Mouse (Mus musculus): Measurements from ENCODE around the gene Tex21.
"Not testable (repeated sequence)": the region's sequence is repeated elsewhere in the genome, so short reads cannot be mapped to it uniquely, and the experiment has no call there.

Gene Tex21

GRCm38 (mm10) chr12:76256114-76256843 lies 9.7 kb upstream of the Tex21 start:
- DNase-seq (ENCODE audit: low spot score in 2 of 2): no peak

GRCm38 (mm10) chr12:76255499-76255875 lies 8.9 kb upstream of the Tex21 start:
- no peak for DNase-seq (ENCODE audit: low spot score in 2 of 2)

GRCm38 (mm10) chr12:76254725-76255498 lies 8.4 kb upstream of the Tex21 start, which contains the start of gene Mthfd1:
Gene Mthfd1, plus strand, starts transcription at chr12:76255298.
- DNase-seq (ENCODE audit: low spot score in 2 of 2): peak; percentile 95 to 97

- DNase-seq (ENCODE audit: low spot score in 2 of 2): no peak
Observed at GRCm38 (mm10) chr12:76253991-76254390, 7.4 kb upstream of the Tex21 start.

- no peak for DNase-seq (ENCODE audit: low spot score in 2 of 2)
Observed at GRCm38 (mm10) chr12:76253591-76253990, 7.0 kb upstream of the Tex21 start.

GRCm38 (mm10) chr12:76253090-76253489 lies 6.5 kb upstream of the Tex21 start:
- no peak for DNase-seq (ENCODE audit: low spot score in 2 of 2)

- no peak for DNase-seq (ENCODE audit: low spot score in 2 of 2)
Observed at GRCm38 (mm10) chr12:76244981-76245380, 1.6 kb downstream of the Tex21 start.

- no peak for DNase-seq (ENCODE audit: low spot score in 2 of 2)
Observed at GRCm38 (mm10) chr12:76241833-76242232, 4.7 kb downstream of the Tex21 start.

DNA sequence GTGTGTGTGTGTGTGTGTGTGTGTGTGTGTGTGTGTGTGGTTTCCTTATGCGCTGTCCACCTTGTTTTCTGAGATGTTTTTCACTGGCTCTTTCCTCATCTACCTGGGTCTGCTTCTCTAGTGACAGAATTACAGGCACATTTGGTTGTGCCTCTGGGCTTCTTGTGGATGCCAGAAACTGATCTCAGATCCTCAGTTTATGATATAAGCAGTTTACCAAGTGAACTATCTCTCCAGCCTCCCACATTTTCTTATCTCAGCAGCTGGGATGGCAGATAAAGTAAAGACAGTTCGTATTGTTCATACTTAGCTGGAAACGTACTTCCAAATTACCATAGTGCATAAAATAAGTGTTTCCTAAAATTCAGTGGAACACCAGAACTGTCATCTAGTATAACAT lies 5.5 kb downstream of the Tex21 start:
- DNase-seq (ENCODE audit: low spot score in 2 of 2): no peak

- DNase-seq (ENCODE audit: low spot score in 2 of 2): no peak
Observed at GRCm38 (mm10) chr12:76240670-76241069, 5.9 kb downstream of the Tex21 start.

GRCm38 (mm10) chr12:76239839-76240571 lies 6.5 kb downstream of the Tex21 start:
- DNase-seq (ENCODE audit: low spot score in 2 of 2): no peak

GRCm38 (mm10) chr12:76239145-76239838 lies 7.3 kb downstream of the Tex21 start:
- no peak for DNase-seq (ENCODE audit: low spot score in 2 of 2)

- no peak for DNase-seq (ENCODE audit: low spot score in 2 of 2)
Observed at GRCm38 (mm10) chr12:76235253-76235652, 11.3 kb downstream of the Tex21 start.

DNA sequence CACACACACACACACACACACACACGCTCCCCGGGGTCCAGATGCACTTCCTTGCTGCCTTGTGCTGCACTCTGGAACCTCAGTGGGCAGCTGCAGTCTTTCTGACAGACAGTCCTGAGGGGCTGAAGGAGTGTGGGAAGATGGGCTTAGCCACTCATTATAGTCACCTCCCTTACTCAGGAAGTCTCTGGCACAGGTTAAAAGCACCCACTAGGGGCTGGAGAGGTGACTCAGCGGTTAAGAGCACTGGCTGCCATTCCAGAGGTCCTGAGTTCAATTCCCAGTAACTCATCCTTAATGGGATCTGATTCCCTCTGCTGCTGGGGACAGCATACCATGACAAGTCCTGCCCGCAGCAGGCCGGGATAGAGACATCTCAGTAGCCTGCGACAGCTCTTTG lies 15.9 kb downstream of the Tex21 start:
- DNase-seq (ENCODE audit: low spot score in 2 of 2): no peak

GRCm38 (mm10) chr12:76222104-76222503 lies 24.4 kb downstream of the Tex21 start:
- DNase-seq (ENCODE audit: low spot score in 2 of 2): not testable (repeated sequence)

GRCm38 (mm10) chr12:76216716-76217115 lies 29.8 kb downstream of the Tex21 start:
- no peak for DNase-seq (ENCODE audit: low spot score in 2 of 2)

GRCm38 (mm10) chr12:76215121-76215520 lies 31.4 kb downstream of the Tex21 start:
- no peak for DNase-seq (ENCODE audit: low spot score in 2 of 2)

DNA sequence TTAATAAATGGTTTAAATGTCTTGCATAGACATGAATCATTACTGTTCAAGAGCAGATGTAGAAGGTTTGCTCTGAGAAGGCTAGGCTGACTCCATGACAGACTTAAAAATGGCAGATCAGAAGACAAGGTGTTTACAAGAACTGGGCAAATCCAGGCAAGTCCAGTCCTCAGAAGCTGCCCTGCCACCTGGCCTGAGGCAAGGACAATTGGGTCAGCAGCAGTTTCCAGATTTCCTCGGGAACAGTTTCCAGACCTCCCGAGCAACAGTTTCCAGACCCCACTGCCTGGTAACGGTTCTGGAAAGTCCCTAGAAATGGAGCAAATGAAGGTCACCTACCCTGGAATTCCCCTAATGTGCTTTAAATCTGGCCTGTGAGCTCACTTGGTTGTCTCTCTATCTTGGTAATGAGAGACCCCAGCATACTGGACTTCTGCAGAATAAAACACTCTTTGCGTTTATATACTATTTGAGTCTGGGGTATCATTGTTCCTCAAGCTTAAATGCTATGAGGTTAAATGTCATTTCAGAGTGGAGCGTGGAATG lies 37.0 kb downstream of the Tex21 start:
- no peak for DNase-seq (ENCODE audit: low spot score in 2 of 2)

- no peak for DNase-seq (ENCODE audit: low spot score in 2 of 2)
Observed at GRCm38 (mm10) chr12:76200326-76200725, 46.2 kb downstream of the Tex21 start.

DNA sequence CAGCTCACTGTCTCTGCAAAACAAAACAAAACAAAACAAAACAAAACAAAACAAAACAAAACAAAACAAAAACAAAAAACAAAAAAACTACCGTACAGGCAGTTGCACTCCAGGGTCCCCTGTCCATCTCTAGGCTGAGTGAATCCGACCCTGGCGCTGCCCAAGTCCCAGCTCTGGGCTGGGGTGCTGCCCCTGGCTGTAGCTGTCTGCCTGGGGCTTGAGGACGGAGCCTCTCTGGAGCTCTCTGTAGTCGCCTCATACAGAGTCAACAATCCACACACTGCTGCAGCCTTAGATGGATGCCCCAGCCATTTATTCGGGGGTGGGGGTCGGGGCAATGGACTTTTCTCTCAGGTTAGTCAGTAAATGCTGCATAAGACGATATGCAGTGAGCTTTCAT lies 49.5 kb downstream of the Tex21 start:
- no peak for DNase-seq (ENCODE audit: low spot score in 2 of 2)

DNA sequence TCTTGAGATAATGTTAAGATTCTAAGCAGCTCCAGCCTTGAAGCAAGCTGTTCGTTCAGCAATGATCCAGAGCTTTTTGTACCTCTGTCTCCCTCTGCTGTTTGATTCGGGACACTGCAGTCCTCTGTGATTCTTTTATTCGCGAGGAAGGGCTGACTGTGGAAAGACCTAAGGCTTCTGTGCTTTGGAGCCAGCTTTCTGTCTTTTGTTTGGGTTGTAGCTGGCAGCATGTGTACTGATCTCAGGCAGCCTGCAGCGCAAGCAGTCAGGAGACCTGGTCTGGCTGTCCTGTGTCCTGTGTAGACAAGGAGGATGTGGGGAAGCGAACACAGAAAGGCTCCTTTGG lies 49.9 kb downstream of the Tex21 start:
- DNase-seq (ENCODE audit: low spot score in 2 of 2): peak; percentile 46 to 73
